Mouse (Mus musculus): Measurements from ENCODE around the gene Fhdc1. TPM values are rescaled to one million over a fixed set of nuclear protein-coding genes. Genes with fewer than 3 reads are reported as not detected.

Gene Fhdc1
- polyA plus RNA-seq, 1 experiment from 2014 or later: 2.2 TPM

DNA sequence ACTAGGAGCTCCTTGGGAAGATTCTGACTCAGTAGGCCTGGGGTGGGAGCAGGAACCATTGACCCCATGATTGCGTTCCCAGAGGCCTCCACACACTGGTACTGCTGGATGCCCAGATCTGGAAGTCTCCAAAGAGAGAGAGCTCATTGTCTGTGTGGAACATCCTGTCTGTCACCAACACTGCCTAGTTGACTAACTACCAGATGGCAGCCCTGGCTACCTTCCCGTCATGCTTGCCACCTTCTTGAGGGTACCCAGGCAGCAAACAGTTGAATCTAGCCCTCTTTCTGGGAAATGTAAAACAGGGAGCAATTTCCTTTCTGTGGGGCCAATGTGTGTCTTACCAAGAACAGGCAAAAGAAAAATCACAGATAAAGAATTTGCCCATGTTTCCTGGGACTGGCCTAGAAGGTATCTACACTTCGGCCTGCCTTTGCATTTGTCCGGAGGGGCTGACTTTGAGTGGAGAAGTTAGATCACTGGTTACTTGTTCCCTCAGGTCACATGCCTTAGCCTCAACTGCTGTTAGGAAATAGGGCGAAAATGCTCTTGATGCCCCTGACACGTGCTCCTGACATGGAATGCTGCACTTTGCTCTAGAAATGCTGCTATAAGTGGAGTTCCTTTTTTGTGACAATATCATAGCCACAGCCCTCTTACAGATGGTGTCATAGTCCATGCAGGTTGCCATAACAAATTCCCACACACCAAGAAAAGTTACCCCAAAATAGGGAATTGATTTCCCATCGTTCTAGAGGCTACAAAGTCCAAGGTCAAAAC, 40.6 kb downstream of the Fhdc1 start:
- 93% methylated on average over 7 of the region's 7 CpGs for WGBS
- H3K4me3 ChIP-seq: no peak overlapping the region
- H3K36me3 ChIP-seq: no peaks in the 10 kb centered on the region
- no peak overlapping the region for H3K27ac ChIP-seq
- H3K27me3 ChIP-seq (ENCODE audit: low read depth, poor library complexity, severe bottlenecking): peaks cover 5% of the 10 kb centered on the region
- H3K4me1 ChIP-seq: peaks cover 23% of the 10 kb centered on the region
- DNase-seq (ENCODE audit: low spot score): no peak
- H3K9me3 ChIP-seq (replicated peaks): no peaks in the 10 kb centered on the region

DNA sequence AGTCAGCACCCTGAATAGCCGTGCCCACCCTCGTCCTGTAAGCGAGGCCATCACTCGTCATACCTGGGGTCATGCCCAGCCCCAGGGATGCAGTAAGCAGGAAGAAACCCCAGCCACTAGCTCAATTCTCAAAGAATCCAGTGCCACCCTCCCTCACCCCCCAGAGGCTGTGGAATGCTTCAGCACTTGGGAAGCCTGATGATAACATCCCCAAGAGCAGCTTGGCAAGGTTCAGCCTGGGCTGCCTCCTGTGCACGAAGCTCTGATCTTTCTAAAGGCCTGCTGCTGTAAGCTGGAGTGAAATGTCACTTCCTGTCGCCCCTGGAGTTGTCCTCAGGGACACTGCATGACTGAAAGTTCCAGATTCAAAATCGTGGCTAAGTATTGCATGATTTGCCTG, 41.4 kb downstream of the Fhdc1 start:
- Histone ChIP-seq H3K4me3 (no peak overlapping the region), H3K4me1 (peaks cover 27% of the 10 kb centered on the region), H3K27me3 (ENCODE audit: low read depth, poor library complexity, severe bottlenecking) (no peaks in the 10 kb centered on the region), H3K27ac (no peak overlapping the region), H3K9me3 (replicated peaks) (no peaks in the 10 kb centered on the region), H3K36me3 (no peaks in the 10 kb centered on the region)
- WGBS: 88% methylated on average over 7 of the region's 7 CpGs
- no peak for DNase-seq (ENCODE audit: low spot score)

GRCm38 (mm10) chr3:84438118-84438517, 42.1 kb downstream of the Fhdc1 start:
- no peak for DNase-seq (ENCODE audit: low spot score)
- no peaks in the 10 kb centered on the region for H3K9me3 ChIP-seq (replicated peaks)
- no peaks in the 10 kb centered on the region for H3K27me3 ChIP-seq (ENCODE audit: low read depth, poor library complexity, severe bottlenecking)

DNA sequence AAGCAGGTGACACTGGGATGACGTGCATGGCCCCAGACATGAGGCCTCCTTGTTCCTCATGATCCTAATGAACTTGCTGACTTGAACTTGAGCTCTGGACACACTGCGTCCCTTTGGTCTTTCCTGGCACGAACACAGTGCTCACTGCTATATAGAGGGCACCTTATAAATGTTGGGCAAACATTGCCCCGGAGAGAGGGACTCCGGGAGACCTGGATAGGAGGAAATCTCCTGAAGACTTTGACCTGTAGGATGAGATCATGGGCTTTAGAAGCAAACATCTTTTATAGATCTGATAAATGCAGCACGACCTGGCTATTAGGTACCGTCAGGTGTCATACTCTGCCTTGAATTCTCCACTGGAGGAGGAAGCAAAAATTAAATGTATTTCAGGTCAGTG, 43.3 kb downstream of the Fhdc1 start:
- no peaks in the 10 kb centered on the region for H3K36me3 ChIP-seq
- WGBS: 95% methylated on average over 7 of the region's 7 CpGs
- no peaks in the 10 kb centered on the region for H3K27me3 ChIP-seq (ENCODE audit: low read depth, poor library complexity, severe bottlenecking)
- peaks cover 37% of the 10 kb centered on the region for H3K4me1 ChIP-seq
- H3K4me3 ChIP-seq: no peak overlapping the region
- DNase-seq (ENCODE audit: low spot score): no peak
- H3K9me3 ChIP-seq (replicated peaks): no peaks in the 10 kb centered on the region
- H3K27ac ChIP-seq: no peak overlapping the region

More at GRCm38 (mm10) chr3:84438118-84438517, 42.1 kb downstream of the Fhdc1 start:
- WGBS: 65% methylated on average over 11 of the region's 11 CpGs
- H3K27ac ChIP-seq: no peak overlapping the region
- no peaks in the 10 kb centered on the region for H3K36me3 ChIP-seq
- H3K4me1 ChIP-seq: peaks cover 34% of the 10 kb centered on the region
- H3K4me3 ChIP-seq: no peak overlapping the region

DNA sequence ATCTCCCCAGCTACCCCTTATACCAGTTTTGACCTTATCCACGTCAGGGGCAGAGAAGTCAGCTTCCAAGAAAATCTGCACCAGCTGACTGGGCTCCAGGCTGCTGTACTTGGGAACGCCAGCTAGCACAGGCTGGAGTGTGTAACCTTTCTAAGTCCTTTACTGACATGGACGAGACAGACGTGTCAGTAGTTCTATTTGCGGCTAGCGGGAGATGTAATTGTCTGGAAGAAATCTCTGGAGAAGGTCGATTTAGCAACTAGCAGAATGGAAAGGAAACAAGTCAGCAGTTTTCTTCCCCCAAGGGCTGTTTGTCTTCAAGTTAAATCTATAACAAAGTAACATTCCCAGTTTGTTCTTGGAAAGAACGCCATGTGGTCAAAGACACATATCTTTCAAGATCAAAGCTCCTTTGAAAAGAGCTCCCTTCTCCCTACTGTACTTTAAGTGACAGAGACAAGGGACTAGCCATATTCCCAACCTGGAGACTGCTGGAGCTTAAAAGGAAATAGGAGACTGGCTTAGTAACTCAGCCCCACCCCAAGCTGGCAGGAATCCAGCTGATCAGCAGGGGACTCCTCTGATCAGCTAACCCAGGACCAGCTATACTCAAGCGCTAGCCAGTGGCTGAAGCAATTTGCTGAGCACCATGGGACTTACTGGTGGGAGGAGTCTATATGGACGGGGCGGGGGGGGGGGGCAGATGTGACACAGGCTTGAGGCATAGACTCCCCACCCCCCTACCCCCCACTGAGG, 44.8 kb downstream of the Fhdc1 start:
- no peaks in the 10 kb centered on the region for H3K9me3 ChIP-seq (replicated peaks)
- H3K27me3 ChIP-seq (ENCODE audit: low read depth, poor library complexity, severe bottlenecking): no peaks in the 10 kb centered on the region

DNA sequence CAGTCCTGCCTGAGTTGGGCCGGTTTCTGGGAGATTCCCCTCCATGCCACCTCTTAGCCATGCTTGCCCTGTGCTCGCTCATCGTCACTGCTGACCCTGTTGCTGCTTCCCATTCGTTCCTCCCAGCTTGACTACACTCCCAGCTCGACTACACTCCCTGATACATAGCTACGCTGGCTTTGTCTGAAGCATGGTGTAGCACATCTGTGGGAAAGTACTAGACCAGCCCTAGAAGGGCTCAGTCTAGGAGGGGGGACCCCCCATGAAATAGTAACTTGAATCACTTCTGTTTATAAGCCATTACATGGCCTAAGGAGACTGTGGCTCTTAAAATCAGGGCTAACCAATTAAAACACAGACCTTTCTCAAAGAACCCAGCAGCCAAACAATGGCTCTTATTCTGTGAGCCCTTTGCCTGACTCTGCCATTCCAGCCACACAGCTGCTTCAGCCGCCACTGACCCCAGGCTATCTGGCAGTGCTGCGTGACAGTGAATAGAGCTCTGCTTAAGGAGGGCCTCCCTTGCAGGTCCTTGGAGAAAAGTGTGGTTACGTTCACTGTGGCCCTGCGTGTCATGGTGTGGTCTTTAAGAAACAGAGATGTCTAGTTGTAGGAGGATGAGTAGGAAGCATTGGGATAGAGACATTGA, 47.3 kb downstream of the Fhdc1 start:
- H3K27ac ChIP-seq: peak overlapping the region; percentile 66
- no peaks in the 10 kb centered on the region for H3K9me3 ChIP-seq (replicated peaks)
- H3K27me3 ChIP-seq (ENCODE audit: low read depth, poor library complexity, severe bottlenecking): no peaks in the 10 kb centered on the region
- no peak overlapping the region for H3K4me3 ChIP-seq
- peaks cover 60% of the 10 kb centered on the region for H3K4me1 ChIP-seq
- 73% methylated on average over 10 of the region's 10 CpGs for WGBS
- no peak for DNase-seq (ENCODE audit: low spot score)
- no peaks in the 10 kb centered on the region for H3K36me3 ChIP-seq

More for the DNA sequence above, 44.8 kb downstream of the Fhdc1 start:
- Histone ChIP-seq H3K27ac (peak overlapping the region; percentile 31), H3K4me3 (no peak overlapping the region), H3K36me3 (no peaks in the 10 kb centered on the region), H3K4me1 (peaks cover 51% of the 10 kb centered on the region)
- no peak for DNase-seq (ENCODE audit: low spot score)
- WGBS: 37% methylated on average over 11 of the region's 11 CpGs

- Histone ChIP-seq H3K36me3 (no peaks in the 10 kb centered on the region), H3K27me3 (ENCODE audit: low read depth, poor library complexity, severe bottlenecking) (no peaks in the 10 kb centered on the region), H3K4me1 (peaks cover 60% of the 10 kb centered on the region), H3K9me3 (replicated peaks) (no peaks in the 10 kb centered on the region), H3K4me3 (no peak overlapping the region), H3K27ac (peak overlapping the region; percentile 46; the same call in 1 of the 2 replicates)
- no peak for DNase-seq (ENCODE audit: low spot score)
- WGBS: 68% methylated on average over 5 of the region's 5 CpGs
Measured at GRCm38 (mm10) chr3:84431257-84431656, 49.0 kb downstream of the Fhdc1 start.

DNA sequence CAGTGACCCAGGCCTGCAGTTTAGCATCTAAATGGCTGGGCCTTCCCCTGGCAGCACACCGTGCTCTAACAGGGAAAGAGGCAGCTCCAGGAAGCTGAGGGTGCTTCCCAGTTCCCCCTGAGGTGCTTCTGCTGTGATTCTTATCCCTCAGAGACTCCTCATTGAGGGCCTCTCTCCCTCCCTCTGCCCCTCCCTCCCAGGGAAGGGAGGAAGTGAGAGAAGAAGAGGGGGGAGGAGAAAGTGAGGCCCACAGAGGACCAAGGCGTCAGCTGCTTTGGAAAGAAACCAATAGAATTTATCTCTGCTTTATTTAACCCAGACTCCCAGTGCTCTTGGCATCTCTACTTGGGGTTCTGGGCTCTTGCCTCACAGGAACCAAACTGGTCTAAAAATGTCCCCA, 50.1 kb downstream of the Fhdc1 start:
- DNase-seq (ENCODE audit: low spot score): no peak
- Histone ChIP-seq H3K27me3 (ENCODE audit: low read depth, poor library complexity, severe bottlenecking) (no peaks in the 10 kb centered on the region), H3K4me1 (peaks cover 50% of the 10 kb centered on the region), H3K27ac (peak overlapping the region; percentile 46; the same call in 1 of the 2 replicates), H3K4me3 (no peak overlapping the region), H3K9me3 (replicated peaks) (no peaks in the 10 kb centered on the region), H3K36me3 (no peaks in the 10 kb centered on the region)
- WGBS: 26% methylated on average over 2 of the region's 2 CpGs

- no peaks in the 10 kb centered on the region for H3K27me3 ChIP-seq (ENCODE audit: low read depth, poor library complexity, severe bottlenecking)
- H3K36me3 ChIP-seq: no peaks in the 10 kb centered on the region
- no peak overlapping the region for H3K27ac ChIP-seq
- H3K9me3 ChIP-seq (replicated peaks): no peaks in the 10 kb centered on the region
- DNase-seq (ENCODE audit: low spot score): no peak
- WGBS: 92% methylated on average over 12 of the region's 12 CpGs
- peaks cover 43% of the 10 kb centered on the region for H3K4me1 ChIP-seq
- no peak overlapping the region for H3K4me3 ChIP-seq
Measured at GRCm38 (mm10) chr3:84428994-84429725, 51.1 kb downstream of the Fhdc1 start.

GRCm38 (mm10) chr3:84427779-84428178, 52.5 kb downstream of the Fhdc1 start:
- H3K27me3 ChIP-seq (ENCODE audit: low read depth, poor library complexity, severe bottlenecking): no peaks in the 10 kb centered on the region
- H3K27ac ChIP-seq: no peak overlapping the region
- H3K4me3 ChIP-seq: no peak overlapping the region
- peaks cover 30% of the 10 kb centered on the region for H3K4me1 ChIP-seq
- DNase-seq (ENCODE audit: low spot score): no peak
- no peaks in the 10 kb centered on the region for H3K36me3 ChIP-seq
- no peaks in the 10 kb centered on the region for H3K9me3 ChIP-seq (replicated peaks)
- WGBS: 90% methylated on average over 5 of the region's 5 CpGs

DNA sequence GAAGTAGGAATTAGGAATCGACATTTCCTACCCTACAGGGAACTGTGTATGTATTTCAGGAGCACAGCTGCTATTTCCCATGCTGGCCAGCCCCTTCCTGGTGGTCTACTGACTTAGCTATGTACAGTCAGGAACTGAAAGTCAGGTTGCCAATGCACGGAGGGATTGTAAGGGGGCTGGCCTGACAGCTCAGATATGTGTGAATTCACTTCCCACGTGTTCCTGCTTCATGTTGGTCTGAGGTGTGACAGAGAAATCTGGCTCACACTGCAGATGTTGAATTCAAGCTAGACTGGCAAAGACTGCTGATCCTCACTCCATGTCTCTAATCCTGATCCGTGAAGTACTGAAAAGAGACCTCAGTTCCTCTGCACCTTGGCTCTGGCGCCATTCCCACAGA, 57.9 kb downstream of the Fhdc1 start:
- peaks cover 6% of the 10 kb centered on the region; the same call in 1 of the 2 replicates for H3K4me1 ChIP-seq
- no peaks in the 10 kb centered on the region for H3K27me3 ChIP-seq (ENCODE audit: low read depth, poor library complexity, severe bottlenecking)
- no peaks in the 10 kb centered on the region for H3K9me3 ChIP-seq (replicated peaks)
- WGBS: 85% methylated on average over 5 of the region's 5 CpGs
- H3K36me3 ChIP-seq: no peaks in the 10 kb centered on the region
- no peak overlapping the region for H3K4me3 ChIP-seq
- DNase-seq (ENCODE audit: low spot score): no peak
- no peak overlapping the region for H3K27ac ChIP-seq

DNA sequence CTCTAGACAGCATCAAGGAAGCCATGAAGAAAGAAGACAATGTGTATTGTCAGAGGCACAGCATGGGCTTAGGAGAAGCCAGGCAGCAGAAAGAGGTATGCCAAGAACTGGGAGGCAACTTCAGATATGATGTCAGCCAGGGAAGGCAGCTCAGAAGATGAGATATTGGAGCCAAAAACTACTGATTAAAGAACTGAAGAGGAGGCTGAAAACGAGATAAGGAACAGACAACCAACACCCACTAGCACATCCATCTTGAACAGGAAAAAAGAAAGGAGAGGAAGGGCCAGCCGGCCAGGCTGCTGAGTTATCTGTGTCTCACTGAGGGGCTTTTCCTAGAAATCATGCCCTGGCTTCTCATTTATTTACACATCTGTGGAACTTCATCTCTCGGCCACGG, 66.4 kb downstream of the Fhdc1 start:
- Histone ChIP-seq H3K4me1 (peaks cover 29% of the 10 kb centered on the region), H3K27ac (no peak overlapping the region), H3K9me3 (replicated peaks) (no peaks in the 10 kb centered on the region), H3K27me3 (ENCODE audit: low read depth, poor library complexity, severe bottlenecking) (no peaks in the 10 kb centered on the region), H3K4me3 (no peak overlapping the region), H3K36me3 (no peaks in the 10 kb centered on the region)
- DNase-seq (ENCODE audit: low spot score): no peak
- WGBS: 75% methylated on average over 4 of the region's 4 CpGs

Data from limb, embryonic 10.5 days (tissue).